1 mouse cellular context compared by ENCODE assay signal in the genomic region with DNA sequence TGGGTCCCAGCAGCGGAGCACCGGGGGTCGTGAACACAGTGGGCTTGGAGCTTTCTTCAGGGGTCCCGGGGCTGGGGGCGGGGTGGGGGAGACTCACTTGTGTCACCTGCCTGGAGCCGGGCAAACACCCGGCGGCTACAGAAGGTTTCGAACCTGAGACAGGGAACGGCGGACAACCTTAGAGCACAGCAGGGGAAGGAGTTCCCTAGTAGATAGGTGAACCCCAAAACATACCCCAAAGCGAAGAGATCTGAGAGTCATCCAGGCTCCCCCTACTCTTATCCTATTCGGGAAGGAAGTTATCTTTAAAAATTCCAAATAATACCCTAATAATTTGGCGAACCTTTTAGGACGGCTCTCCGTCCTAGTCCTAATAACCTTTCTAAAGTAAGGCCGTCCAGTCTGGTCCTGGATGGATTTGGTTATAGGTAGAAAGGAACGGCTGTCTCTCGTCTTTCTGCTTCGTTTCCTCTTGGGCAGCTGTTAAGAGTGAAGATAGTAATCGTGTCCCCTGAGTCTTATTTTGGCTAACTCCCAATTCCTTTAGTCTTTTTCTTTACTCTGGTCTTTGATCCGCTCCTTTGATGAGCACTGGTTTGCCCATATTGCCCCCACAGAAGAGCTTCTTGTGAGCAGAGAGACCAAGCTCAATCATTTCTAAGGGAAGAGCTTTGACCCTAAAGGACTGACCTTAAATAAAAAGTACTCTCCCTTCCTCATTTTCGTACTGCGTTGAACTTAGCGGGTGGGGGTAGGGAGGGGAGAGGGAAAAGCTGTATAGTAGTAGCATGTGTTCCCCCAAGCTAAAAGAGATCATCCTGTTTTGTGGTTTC.
A peak's percentile ranks its signal among the peaks of the same experiment; 100 is the strongest.
TF ChIP-seq lines count a peak whose summit lies in the region.

No protein-coding gene starts in this region.

TF ChIP-seq in MEL, 35 proteins besides CTCF, POLR2A, EP300 and RAD21 (continued from another document):
- TF ChIP-seq TAL1 (IDR thresholded peaks at IDR 0.05; ENCODE audit: low read length) (no peak), ZKSCAN1 (IDR thresholded peaks at IDR 0.05; ENCODE audit: low read depth, low read length) (no peak), POLR2AphosphoS5 (IDR thresholded peaks at IDR 0.05; ENCODE audit: borderline replicate concordance, low read depth, low read length) (no peak), SMC3 (IDR thresholded peaks at IDR 0.05; ENCODE audit: low read depth, low read length) (no peak), GATA1 (IDR thresholded peaks at IDR 0.05; ENCODE audit: low read depth, low read length) (peak; percentile 73), GABPA (IDR thresholded peaks at IDR 0.05; ENCODE audit: low read depth, low read length) (no peak), UBTF (IDR thresholded peaks at IDR 0.05; ENCODE audit: borderline replicate concordance, insufficient read depth, low read depth, low read length) (no peak), TBP (IDR thresholded peaks at IDR 0.05; ENCODE audit: low read depth, low read length) (no peak; the same call in none of the 2 replicates), MYC (IDR thresholded peaks at IDR 0.05; ENCODE audit: low read depth, low read length) (no peak), E2F4 (IDR thresholded peaks at IDR 0.05; ENCODE audit: borderline replicate concordance, low read depth, low read length) (no peak)
